Mouse (Mus musculus): ENCODE results near the gene Eps8l3.

The Eps8l3 gene

GRCm38 (mm10) chr3:107877005-107877404 is at the start of gene Eps8l3:
Eps8l3 (plus strand) TSS chr3:107877229.
- DNase-seq (ENCODE audit: low read depth, low spot score): no peak

DNA sequence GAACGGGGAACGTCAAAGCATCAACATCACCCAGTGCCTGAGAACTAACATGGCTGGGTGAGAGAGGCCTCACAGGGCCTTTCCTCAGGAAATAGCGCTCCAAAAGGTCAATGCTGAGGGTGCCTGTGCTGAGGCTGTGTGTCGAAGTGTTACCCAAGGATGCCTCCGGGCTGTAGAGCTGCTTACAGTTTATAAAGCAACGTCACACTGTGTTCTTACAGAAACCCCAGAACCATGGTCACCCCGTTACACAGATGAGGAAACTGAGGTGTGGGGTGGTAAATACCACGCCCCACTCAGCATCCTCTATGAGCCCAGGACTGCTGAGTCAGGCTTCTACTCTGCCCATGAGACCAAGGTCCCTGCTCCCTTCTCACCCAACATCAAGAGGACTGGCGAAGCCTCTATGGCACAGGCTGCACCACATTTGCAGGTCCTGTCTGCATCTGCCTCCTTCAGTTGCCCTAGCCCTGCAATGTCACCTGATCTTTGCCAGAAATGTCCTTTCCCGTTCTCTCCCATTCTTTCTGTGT is 49.1 kb upstream of the Eps8l3 start:
- no peak for DNase-seq (ENCODE audit: low read depth, low spot score)

GRCm38 (mm10) chr3:107828518-107828917 is 48.5 kb upstream of the Eps8l3 start:
- DNase-seq (ENCODE audit: low read depth, low spot score): peak; percentile 32

DNA sequence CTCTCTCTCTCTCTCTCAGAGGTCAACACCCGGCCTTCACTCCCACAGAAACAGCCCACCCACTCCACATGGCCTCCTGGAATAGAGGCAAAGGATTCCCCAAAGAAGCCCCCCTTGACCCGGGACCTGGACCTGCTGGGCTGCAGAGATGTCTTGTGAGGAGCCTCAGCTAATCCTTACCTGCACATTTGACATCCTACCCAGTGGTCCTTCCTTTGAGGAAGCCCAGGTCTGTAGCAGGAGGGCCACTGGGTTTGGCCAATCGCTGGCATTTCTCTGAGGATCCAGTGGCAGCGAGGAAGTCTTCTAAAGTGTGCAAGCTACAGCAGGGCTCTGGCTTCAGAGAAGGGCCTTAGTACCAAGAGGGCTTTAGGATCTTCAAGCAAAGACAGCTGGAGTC is 48.0 kb upstream of the Eps8l3 start:
- DNase-seq (ENCODE audit: low read depth, low spot score): no peak

- no peak for DNase-seq (ENCODE audit: low read depth, low spot score)
Measured at GRCm38 (mm10) chr3:107829625-107830024, 47.4 kb upstream of the Eps8l3 start.

DNA sequence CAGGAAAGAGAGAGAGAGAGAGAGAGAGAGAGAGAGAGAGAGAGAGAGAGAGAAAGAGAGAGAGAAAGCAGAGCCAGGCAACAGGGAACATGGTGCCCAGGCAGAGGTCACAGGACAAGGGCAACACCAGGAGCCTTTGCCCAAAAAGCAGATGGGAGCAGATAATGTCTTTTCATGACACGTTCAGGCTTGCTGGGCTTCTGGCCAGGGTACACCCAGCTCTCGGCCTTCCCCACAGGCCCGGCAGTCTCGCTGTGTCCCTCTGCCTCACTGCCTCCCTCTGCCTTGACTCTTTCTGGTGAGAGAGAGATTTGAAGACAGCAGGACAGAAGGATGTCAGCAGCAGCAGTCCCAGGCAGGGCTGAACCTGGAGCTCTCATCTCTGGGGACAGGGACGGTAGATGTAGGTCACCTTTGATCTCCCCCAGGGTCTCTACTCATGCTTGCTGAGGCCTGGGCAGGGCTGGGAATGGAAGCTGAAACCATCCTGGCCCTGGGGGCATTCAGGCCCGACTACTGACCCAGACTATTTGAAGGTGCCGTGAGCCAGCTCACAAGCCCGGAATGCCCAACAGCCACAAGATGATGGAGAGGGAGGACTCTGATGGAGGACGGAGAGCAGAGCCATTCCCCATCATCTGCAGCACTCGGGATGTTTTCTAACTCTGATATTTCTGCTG is 45.0 kb upstream of the Eps8l3 start:
- no peak for DNase-seq (ENCODE audit: low read depth, low spot score)

DNA sequence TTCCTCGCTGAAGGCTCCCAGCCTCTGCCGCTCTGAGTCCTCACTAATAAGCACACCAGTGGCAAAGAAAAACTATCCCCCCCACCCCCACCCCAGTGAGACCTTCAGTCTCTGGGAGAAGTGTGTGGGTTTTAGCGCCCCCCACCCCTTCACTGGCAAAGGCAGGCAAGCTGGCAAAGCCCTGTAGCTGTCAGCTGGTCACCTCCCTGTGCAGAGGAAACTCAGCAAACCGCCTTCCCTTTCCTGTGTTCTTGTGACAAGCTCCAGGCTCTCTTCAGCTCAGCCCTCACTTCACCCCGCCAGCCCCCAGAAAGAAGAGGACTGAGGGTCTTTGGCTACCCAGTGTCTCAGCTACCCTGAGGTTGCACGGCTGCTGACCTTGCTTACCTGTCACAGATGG is 44.4 kb upstream of the Eps8l3 start:
- no peak for DNase-seq (ENCODE audit: low read depth, low spot score)

DNA sequence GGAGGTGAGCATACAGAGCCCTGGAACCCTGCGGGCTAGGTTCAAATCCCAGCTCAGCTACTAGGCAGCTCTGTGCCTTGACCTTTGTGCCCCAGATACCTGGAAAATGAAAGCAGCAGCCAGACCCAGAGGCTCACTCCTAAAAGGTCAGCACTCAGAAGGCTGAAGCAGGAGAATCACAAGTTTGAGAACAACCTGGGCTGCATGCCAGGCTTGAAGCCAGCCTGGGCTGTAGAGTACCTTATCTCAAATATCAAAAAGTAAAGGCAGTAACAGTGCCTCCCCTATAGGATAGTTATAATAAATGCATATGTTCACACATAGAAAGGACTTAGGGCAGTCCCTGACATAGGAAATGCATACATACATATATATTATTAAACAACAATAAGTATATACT is 43.7 kb upstream of the Eps8l3 start:
- DNase-seq (ENCODE audit: low read depth, low spot score): peak; percentile 46

GRCm38 (mm10) chr3:107833872-107834341 is 43.1 kb upstream of the Eps8l3 start:
- peak; percentile 48 for DNase-seq (ENCODE audit: low read depth, low spot score)

- no peak for DNase-seq (ENCODE audit: low read depth, low spot score)
Measured at GRCm38 (mm10) chr3:107835301-107835700, 41.7 kb upstream of the Eps8l3 start.

GRCm38 (mm10) chr3:107839855-107840254 is 37.2 kb upstream of the Eps8l3 start:
- no peak for DNase-seq (ENCODE audit: low read depth, low spot score)

DNA sequence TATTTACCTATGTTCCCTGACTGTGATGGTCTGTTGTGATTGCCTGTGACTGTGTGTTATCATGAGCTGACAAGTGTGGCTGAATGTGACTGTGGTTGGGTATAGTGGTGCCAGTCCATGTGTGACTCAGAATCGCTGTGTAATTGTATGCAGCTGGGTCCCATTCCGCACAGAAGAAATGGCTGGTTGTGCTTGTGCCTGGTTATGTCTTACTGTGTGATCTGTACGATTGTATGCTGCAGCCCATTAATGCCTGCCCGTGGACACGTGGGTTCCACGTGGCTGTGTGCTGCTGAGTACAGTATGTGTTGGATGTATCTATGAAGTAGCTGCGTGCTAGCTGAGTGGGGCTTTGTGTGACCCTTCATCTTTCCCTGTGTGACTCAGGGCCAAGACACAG is 36.2 kb upstream of the Eps8l3 start:
- DNase-seq (ENCODE audit: low read depth, low spot score): no peak

DNA sequence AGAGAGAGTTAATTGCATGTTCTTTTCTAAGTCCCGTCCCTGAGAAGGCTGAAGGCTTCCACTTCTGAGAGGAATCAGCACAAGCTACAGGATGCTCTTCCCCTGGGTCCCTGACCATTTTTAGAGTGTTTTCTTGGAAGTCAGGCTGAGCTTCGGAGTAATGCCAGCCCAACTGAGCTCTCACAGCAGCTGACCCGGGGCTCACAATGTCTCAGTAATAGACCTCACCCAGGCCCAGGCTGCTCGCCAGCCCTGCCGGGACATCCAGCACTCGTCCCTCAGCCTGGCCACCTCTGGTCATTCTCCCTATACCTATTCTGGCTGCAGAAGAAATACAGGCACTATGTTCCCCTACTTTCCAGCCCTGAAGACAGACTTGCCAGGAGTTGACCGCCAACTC is 35.7 kb upstream of the Eps8l3 start:
- no peak for DNase-seq (ENCODE audit: low read depth, low spot score)

DNA sequence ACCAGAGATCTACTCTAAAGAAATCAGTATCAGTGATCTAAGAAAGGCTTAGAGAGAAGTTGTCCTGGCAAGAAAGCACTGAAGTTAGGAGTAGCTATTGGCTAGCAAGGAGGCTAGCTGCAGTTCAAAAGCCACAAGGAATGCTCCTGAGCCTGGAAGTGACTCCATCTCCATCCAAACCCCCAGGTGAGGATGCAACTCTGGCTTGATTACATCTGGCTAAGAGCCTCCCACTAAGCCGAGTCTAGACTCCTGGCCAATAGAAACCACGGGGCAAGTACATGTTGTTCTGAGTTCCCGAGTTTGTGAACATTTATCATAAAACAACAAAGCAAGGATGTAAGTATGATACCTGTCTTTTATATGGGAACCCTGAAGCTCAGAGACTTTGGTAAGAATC is 33.6 kb upstream of the Eps8l3 start:
- DNase-seq (ENCODE audit: low read depth, low spot score): no peak

DNA sequence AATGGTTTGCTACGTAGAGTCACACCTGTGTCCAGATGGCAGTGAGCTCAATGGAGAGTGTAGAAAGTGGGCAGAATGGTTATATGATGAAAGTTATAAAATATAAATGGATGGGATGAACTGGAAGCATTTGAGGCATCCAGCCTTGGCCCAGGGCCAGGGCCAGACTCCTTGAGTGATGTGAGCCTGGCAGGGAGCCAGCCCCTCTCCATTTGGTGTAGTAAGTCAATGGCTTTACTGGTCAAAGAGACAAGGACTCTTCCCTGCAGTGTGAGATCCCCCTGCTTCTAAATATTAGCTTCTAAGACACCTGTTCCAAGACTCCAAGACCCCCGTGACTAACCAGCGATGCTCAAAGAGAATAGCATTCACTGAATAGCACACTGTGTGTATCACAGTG is 33.0 kb upstream of the Eps8l3 start:
- no peak for DNase-seq (ENCODE audit: low read depth, low spot score)

- no peak for DNase-seq (ENCODE audit: low read depth, low spot score)
Measured at GRCm38 (mm10) chr3:107844499-107844898, 32.5 kb upstream of the Eps8l3 start.

- no peak for DNase-seq (ENCODE audit: low read depth, low spot score)
Measured at GRCm38 (mm10) chr3:107846175-107846574, 30.9 kb upstream of the Eps8l3 start.

GRCm38 (mm10) chr3:107846835-107847234 is 30.2 kb upstream of the Eps8l3 start:
- no peak for DNase-seq (ENCODE audit: low read depth, low spot score)

- DNase-seq (ENCODE audit: low read depth, low spot score): no peak
Measured at GRCm38 (mm10) chr3:107848126-107848525, 28.9 kb upstream of the Eps8l3 start.

DNA sequence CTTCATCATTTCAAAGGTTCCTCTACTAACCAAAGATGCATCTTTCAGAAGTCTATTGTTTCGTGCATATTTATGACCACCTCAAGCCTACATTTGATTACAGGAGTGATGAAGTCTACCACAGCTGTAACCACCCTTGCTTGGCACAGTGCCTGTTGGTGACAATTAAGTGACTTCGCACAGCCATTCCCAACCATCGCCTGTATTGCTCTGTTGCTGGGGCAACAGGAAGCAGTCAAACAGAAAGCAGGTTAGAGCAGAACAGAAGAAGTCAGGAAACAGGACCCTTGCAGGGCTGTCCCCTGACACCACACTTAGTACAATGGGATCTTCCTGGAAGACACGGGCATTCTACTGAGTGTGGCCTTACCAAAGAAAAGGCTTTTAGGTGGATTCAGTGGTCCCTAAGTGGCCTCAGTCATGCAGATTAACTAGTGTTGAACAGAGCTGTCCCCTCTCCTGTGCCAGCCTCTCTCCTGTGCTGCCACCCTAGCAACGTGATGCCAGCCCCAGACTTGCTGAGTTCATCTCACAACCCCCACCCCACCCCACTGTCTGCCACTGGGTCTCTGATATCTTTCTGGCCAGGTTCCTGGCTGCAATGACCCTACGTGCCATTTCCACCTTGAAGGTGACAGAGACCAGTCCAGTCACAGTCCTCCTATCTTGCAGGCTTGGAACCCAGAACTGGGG is 27.9 kb upstream of the Eps8l3 start:
- no peak for DNase-seq (ENCODE audit: low read depth, low spot score)

- DNase-seq (ENCODE audit: low read depth, low spot score): no peak
Measured at GRCm38 (mm10) chr3:107849693-107850031, 27.4 kb upstream of the Eps8l3 start.

GRCm38 (mm10) chr3:107850418-107851031 is 26.5 kb upstream of the Eps8l3 start:
- DNase-seq (ENCODE audit: low read depth, low spot score): peak; percentile 35

GRCm38 (mm10) chr3:107852786-107853185 is 24.2 kb upstream of the Eps8l3 start:
- DNase-seq (ENCODE audit: low read depth, low spot score): no peak

Data from ES-CJ7 (cell line).